Mouse (Mus musculus): Measurements from ENCODE around the gene Vmn1r212. TPM values are rescaled to one million over a fixed set of nuclear protein-coding genes. Genes with fewer than 3 reads are reported as not detected.
"Not testable (repeated sequence)": the region's sequence is repeated elsewhere in the genome, so short reads cannot be mapped to it uniquely, and the experiment has no call there.

Gene Vmn1r212
- total RNA-seq (2021), result not detected
- long read RNA-seq, experiment 1, result 0 reads
- long read RNA-seq, experiment 2, result 0 reads

DNA sequence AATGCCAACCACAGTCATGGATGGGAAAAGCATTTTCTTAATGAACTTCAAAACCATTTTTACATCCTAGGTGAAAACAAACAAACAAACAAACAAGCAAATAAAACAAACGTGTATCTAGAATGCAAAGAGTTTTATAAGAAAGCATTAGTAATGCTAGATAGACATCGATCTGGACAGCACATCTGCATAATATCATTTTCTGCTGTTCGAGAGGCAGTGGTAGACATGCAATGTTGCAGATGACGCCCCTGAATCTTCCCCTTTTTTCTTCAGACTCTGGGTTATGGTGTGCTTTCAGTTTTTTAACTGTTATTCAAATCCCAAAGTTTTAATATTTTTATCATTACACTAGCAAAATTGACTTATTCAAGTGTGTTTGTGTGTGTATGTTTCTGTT, at the start of gene Vmn1r212:
Gene Vmn1r212 (minus strand): TSS at position 101 of the 400 bp plus-strand sequence.
- DNase-seq, result no peak

DNA sequence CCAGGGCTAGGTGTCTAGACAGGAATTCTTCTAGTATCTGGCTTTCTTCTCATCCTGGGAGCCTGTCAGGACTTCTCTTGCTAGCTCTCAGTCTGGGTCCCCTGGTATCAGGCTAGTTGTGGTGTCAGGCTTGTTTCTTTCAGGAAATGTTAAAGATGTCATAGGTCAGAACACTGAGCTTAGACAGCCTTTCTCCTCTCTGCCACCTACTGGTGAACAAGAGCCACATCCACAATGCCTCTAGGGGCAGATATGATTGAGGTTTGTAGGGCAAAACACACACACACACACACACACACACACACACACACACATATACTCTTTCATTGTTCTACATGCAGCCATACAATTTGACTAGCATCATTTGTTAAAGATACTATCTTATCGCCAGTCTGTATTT, 4.7 kb downstream of the Vmn1r212 start:
- no peak for DNase-seq

DNA sequence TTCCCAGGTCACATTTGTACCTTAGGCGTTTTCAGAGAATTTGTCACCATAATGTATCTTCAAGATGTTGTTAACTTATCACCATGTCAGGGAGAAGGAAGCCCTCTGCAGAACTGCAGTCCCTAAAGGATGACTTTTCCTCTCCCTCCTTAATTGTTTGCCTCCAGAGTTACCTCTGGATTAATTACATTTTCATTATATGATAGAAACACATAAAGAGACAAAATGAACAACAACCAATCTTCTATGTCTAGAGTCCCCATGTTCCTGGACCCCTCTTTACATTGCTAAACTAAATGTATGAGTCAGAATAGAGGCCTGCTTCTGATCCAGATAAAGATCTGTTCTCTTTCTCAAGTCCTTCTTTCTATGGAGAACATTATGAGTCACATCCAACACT, 26.5 kb downstream of the Vmn1r212 start, which contains the start of gene Vmn1r211:
Gene Vmn1r211 (minus strand): TSS at position 101 of the 400 bp plus-strand sequence.
- DNase-seq, result no peak

DNA sequence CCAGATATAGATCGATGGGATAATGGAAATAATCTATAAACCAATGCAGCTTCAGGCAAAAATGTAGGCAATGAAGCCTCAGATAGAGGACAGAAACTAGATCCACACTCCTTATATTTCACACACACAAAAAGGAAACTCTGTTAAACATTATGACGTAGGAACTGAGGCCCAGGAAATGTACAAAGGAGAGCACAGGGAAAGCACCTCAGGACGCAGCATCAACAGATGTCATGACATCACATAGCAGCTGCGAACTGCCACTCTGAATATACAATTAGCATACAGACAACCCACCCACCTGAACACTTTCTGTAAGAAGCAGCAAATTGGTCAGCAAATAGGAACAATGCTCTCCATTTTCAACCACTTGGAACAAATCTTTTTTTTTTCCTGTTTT, 29.2 kb downstream of the Vmn1r212 start:
- DNase-seq, result no peak

DNA sequence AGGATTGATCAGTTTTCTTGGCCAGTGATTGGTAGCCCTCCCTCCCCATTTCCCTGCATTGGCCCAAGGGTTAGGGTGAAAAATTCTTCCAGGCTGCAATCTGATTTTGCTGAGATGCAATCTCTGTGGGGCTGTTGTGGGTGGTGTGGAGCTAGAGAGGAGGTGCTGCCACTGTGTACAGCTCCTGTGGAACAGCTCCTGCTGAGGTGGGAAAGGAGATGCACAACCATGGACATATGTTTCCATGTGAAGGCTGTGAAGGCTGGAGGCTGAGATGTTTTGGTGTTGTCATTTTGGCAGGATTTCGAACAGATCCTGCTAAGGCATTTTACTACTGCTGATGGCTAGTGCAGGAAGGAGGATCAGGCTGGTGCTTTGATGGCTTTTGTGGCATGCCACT, 37.2 kb downstream of the Vmn1r212 start:
- DNase-seq, result no peak

DNA sequence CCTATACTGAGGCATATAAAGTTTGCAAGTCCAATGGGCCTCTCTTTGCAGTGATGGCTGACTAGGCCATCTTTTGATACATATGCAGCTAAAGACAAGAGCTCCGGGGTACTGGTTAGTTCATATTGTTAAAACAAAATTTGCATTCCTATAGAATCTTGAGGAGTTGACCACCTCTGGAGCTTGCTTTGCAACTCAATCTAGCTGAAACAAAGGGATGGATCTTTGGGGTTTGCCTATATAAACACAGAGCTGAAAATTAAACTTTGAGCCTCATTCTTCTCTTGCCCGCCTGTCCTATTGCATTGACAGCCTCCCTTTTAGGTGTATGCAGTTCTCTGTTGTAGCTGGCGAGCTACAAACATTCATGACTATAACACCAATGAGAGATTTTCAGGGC, 39.7 kb downstream of the Vmn1r212 start:
- not testable (repeated sequence) for DNase-seq

Other genes with a start within 250 kb of the Vmn1r212 start
- not detected for gene Vmn1r207-ps, start 154.6 kb downstream of the Vmn1r212 start, total RNA-seq (2021)
- gene Vmn1r208, start 106.8 kb downstream of the Vmn1r212 start, total RNA-seq (2021), result not detected
- not detected for gene Vmn1r209, start 74.5 kb downstream of the Vmn1r212 start, total RNA-seq (2021)
- not detected for gene Vmn1r210, start 52.9 kb downstream of the Vmn1r212 start, total RNA-seq (2021)
- not detected for gene Vmn1r211, start 26.6 kb downstream of the Vmn1r212 start, total RNA-seq (2021)
- not detected for gene Vmn1r213, start 123.5 kb upstream of the Vmn1r212 start, total RNA-seq (2021)
- not detected for gene Vmn1r214, start 146.2 kb upstream of the Vmn1r212 start, total RNA-seq (2021)
- not detected for gene Vmn1r215, start 183.8 kb upstream of the Vmn1r212 start, total RNA-seq (2021)
- gene Vmn1r217, start 234.0 kb upstream of the Vmn1r212 start, total RNA-seq (2021), result not detected
- gene Vmn1r218, start 248.9 kb upstream of the Vmn1r212 start, total RNA-seq (2021), result not detected